Mouse (Mus musculus): ENCODE measurements around the gene Susd3.

Susd3 gene

DNA sequence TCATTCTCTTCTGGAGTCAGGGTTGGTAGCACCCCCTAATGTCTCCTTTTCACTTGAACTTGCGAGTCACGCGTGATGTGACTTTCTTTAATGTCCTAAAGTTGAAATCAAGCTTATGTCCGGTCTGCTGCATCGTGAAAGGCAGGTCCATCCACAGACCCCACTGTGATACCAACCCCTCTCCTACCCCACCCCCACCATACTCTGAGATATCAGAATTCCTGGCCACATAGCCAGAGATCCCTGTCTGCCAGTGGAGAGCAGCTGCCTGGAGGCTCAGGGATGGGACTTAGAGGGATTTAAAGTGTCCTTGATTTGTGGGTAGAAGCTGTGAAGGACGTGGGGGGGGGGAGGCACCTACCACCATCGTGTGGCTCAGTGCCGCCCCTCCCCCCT, at the start of gene Susd3:
Gene Susd3, minus strand, starts transcription at position 240 of the 396 bp plus-strand sequence.
- no peak for DNase-seq (ENCODE audit: extremely low spot score)

DNA sequence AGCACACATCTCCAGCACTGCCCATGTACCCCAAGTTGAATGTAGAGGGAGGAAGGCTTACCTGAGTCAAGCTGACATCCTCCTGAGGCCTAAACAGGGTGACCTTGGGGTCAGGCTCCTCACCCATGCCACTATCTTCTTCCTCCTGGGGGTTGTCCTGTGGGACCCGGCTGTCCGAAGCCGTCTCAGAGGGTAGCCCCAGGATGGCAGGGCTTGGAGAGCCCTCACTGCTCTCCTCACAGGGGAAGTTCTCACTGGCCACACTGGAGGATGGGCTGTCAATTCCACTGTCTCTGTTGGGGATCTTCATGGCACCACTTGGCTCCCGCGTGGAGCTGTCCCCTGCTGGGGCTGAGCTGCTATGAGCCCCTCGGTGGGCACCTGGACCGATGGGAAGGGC, 47.8 kb upstream of the Susd3 start:
- no peak for DNase-seq (ENCODE audit: extremely low spot score)

GRCm38 (mm10) chr13:49294108-49294507, 45.6 kb upstream of the Susd3 start:
- DNase-seq (ENCODE audit: extremely low spot score): no peak

DNA sequence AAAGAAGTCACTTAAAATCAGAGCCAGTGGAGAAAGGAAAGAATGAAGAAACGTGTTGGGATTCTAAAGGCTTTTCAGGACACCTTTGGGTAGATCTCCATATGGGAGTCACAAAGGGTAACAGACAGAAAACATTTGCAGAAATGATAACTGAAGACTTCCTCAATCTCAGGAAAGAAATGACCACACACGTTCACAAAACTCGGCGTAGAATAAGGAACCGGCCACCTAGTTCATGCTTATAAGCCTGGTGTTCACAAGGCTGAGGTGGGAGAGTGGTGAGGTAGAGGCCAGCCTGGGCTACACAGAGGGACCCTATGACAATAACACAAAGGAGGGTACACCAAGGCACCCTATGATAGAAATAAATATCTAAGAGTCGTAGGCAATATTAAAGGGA, 43.4 kb upstream of the Susd3 start:
- no peak for DNase-seq (ENCODE audit: extremely low spot score)

DNA sequence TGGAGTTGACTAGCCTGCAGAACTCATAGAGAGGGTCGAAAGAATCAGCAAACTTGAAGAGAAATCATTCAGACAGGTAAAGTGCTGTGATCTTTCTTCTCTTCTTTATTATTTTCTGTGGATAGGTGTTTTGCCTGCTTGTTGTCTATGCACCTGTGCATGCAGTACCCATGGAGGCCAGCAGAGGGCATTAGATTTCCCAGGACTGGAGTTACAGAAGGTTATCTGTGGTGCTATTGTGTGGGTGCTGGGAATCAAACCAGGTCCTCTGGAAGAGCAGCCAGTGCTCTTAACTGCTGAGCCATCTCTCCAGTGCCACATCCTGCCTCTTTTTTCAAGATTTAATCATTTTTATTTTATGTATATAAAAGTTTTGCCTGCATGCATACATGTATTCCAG, 42.9 kb upstream of the Susd3 start:
- DNase-seq (ENCODE audit: extremely low spot score): no peak

DNA sequence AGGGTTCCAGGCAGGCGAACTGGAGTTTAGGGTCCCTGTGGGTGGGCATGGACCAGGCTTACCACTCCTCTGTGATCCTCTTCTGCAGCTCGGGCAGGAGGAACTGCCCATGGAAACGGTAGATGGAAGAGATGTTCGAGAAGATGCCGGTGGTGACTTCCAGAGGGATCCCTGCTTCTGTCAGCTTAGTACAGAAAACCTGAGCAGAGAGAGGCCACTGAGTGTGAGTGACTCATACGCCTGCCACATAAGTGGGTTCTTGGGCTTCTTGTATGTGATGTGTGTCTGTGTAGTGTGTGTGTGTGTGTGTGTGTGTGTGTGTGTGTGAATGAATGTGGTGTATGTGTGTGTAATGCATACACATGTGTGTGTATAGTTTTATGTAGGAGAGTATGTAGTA, 38.7 kb upstream of the Susd3 start:
- no peak for DNase-seq (ENCODE audit: extremely low spot score)

DNA sequence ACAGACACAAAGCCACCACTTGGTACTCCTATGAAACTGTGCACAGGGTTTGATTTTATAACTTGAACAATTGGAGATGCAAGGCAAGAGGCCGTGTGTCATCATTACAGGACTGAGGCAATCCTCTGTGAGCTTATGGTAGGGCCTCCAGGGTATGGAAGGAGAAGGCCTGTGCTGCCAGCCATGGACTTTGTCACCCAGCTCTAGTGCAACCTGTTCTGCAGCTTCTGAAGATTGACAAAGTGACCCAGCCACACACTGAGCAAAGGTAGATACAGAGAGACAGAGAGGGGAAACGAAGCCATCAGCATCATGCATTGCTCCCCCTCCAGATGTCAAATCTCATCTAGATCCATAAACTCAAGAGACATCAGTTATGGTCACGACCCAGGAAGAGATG, 38.2 kb upstream of the Susd3 start:
- DNase-seq (ENCODE audit: extremely low spot score): no peak

DNA sequence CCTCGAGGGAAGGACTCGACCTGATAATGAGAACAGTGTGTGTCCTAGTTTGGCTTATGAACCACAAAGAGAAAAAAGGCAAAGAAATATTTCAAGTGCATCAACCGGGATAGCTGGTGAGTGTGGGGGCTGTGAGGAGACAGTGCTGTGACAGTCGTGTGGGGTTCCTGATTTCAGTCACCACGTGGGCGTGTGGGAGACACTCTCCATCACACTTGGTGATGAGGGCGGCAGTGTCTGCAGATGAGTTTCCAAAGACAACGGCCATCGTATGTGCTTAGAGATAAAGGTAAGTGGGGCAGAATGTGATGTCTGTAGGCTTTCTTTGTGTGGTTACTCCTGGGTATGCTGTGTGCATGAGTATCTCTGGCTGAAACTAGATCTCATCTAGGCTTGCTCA, 35.2 kb upstream of the Susd3 start:
- DNase-seq (ENCODE audit: extremely low spot score): no peak

- no peak for DNase-seq (ENCODE audit: extremely low spot score)
Measured at GRCm38 (mm10) chr13:49282168-49282567, 33.7 kb upstream of the Susd3 start.

GRCm38 (mm10) chr13:49271831-49272765, 23.6 kb upstream of the Susd3 start:
- no peak for DNase-seq (ENCODE audit: extremely low spot score)

- no peak for DNase-seq (ENCODE audit: extremely low spot score)
Measured at GRCm38 (mm10) chr13:49270500-49270899, 22.0 kb upstream of the Susd3 start.

DNA sequence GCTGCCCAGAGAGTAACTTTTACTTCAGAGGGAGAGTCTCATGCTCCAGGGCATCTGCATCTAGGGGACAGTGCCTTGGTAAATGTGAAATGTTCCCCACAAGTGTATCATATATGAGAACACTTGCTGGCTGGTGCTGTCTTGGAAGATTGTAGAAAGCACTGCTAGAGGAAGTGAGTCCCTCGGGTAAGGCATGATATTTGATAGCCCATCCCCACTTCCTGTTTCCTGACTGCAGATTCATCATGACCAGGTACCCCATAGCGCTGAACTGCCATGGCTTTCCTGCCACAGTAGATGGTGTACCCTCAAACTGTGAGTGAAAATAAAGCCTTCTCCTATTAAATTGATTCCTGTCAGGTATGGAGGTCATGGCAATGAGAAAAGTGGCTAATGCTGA, 19.1 kb upstream of the Susd3 start:
- no peak for DNase-seq (ENCODE audit: extremely low spot score)

- no peak for DNase-seq (ENCODE audit: extremely low spot score)
Measured at GRCm38 (mm10) chr13:49260036-49260722, 11.7 kb upstream of the Susd3 start.

DNA sequence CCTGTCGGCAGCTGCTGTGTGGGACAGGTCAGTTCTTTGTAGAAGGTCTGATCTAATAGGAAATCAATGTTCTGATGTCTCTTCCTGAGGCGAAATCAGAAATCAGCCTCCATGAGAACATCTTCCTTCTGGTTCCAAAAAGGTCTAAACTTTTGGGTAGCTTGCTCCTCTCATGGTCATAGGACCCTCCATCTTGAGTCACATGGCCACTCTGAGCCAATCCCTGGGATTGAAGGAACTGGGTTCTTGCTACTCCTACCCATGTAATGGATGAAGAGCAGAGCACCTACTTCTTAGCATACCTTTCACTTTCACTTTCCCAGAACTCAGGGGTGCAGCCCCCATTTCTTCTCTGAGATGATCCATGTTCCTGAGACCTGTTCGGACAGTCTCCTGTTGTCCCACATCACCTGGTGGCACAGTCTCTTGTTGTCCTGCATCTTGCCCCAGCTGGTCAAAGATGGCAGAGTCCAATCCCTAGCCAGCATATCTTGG, 9.4 kb upstream of the Susd3 start:
- no peak for DNase-seq (ENCODE audit: extremely low spot score)

DNA sequence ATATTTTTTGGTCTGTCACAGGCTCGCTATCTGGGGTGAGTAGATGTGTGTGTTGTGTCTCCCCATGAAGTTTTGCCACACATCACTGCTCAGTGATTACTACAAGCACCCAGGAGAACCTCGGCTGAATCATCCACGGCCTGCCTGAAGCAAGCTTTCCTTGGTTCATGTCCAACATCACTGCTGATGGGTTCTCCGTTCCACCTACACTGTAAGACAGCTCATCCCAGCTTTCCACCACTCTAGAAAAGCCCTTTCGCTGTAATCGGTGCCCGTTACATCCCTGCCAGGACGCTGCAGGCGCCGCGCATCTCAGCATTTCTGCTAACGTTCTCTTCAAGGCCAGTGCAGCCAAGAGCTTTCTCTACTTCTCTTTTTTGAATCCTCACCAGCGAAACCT, 4.2 kb upstream of the Susd3 start:
- no peak for DNase-seq (ENCODE audit: extremely low spot score)

DNA sequence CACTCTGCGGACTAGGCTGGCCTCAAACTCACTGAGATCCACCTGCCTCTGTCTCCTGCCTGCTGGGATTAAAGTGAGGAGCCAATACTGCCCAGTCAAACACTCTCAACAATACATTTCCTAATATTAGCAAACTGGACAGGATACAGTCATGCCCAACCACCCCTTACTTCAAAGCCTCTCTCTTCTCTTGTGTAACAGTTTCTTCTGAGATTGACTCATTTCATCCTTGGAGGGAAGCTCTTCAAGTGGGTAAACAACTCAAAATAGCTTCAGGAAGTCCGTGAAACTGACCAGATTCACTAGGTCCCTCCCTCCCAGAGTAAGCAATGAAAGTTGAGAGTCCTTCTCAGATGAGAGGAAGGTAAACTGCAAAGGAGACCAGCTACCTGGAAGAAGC, 3.6 kb upstream of the Susd3 start:
- DNase-seq (ENCODE audit: extremely low spot score): no peak

DNA sequence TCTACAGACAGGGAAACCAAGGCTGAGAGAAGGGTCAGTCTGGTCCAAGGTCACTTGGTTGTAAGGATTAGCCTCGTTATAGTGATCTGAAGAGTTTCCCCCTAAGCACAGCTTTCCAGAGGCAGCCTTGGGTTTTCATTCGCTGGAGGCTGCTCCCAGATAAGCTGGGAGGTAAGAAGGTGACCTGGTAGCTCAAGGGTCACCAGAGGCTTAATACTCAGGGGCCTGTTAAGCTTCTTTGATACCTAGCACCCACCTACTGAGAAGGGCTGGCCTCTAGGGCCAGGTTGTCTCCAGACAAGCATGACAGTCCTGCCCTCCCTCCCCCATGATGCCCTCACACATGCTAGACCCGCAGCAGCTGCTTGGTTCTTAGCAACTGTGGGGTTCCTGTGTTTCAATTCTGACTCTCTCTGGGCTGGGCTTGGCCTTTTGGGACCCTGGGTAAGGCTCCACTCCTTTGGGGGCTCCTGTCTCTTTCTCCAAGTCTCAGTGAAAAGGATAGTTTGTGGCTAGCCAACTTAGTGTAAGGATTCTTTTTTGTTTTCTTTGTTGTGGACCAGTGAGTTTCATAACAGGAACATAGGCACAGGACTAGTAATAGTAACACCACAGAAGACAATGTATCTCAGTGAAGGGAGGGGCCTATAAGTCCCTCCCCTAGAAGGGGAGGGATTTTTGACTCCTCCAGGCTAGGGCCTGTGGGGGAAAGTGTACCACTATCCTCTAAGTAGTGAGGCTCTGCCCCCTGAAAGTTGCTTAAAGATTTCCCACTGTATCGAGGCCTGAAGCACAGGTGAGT, 2.4 kb upstream of the Susd3 start:
- no peak for DNase-seq (ENCODE audit: extremely low spot score)

- no peak for DNase-seq (ENCODE audit: extremely low spot score)
Measured at GRCm38 (mm10) chr13:49249634-49250033, 1.1 kb upstream of the Susd3 start.

- no peak for DNase-seq (ENCODE audit: extremely low spot score)
Measured at GRCm38 (mm10) chr13:49248923-49249322, 417 bp upstream of the Susd3 start.

- peak; percentile 64 for DNase-seq (ENCODE audit: extremely low spot score)
Measured at GRCm38 (mm10) chr13:49247740-49248466, 603 bp downstream of the Susd3 start.

GRCm38 (mm10) chr13:49247232-49247739, 1.2 kb downstream of the Susd3 start:
- peak; percentile 31 for DNase-seq (ENCODE audit: extremely low spot score)
